Mouse (Mus musculus): Measurements from ENCODE around the gene Sptssb.

Sptssb gene

DNA sequence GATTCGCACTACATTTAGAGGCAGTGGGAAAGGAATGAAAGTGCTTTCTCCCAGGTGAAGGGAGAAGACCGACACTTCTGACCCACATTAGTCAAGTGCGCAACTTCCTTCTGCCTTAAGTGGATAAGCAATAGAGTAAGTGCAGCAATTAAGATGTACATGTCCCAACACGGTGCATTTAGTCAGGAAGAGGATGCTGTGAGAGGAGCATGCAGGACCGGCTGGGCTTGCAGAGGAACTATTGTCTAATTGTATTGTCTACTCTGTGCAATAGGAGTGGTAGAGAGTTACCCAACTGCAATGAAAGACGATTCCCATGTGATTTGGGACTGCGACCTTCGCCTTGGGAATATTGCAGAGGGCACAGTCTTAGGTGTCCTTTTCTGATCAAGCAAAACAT lies 30.2 kb downstream of the Sptssb start:
- DNase-seq (ENCODE audit: low read depth): no peak

DNA sequence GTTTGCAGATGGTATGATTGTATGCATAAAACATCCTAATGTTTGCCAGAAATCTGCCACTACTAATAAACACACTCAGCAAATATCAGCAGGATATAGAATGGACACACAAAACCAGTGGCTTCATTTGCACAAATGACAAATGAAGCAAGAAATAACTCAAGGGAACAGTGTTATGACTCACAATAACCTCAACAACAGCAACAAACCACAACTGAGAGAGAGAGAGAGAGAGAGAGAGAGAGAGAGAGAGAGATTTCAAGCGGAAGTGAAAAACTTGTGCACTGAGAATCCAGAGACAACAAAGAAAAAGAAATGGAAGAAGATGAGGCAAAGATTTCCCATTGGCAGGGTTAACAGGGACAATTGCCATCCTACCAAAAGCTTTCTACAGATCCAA lies 35.2 kb downstream of the Sptssb start:
- no peak for DNase-seq (ENCODE audit: low read depth)

DNA sequence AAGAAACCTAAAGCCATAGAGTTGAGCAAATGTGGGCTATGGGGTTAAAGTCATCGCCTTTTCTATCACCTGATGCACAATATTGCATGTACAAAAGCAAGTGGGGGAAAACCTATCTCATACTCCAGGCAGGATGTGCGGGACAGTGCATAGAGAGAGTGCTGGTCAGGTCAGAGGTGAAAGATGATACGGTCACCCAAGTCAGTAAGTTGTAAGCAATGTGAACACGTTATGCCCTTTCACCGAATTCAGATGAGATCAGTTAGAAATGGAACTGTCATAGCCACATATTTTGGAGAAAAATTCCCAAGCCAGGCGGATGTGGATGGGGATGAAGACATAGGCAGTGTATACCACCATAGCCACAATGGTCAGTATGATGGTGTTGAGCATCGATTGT lies 39.1 kb downstream of the Sptssb start:
- no peak for DNase-seq (ENCODE audit: low read depth)

DNA sequence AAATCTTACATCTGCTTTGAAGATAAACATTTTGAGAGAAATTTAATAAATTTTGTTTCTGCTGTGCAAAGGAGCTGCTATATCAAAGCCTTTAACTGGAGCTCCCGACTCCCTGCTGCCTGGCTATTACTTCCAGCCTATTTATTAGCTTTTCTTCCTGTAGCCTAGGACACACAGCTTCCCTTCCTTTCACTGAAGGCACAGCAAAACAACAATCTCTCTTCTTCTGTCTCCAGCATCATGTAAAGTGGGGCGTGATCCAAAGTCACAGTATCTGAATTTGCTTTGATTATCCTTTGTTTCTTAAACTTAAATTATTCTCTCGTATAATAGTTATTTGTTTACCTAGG lies 39.9 kb downstream of the Sptssb start:
- no peak for DNase-seq (ENCODE audit: low read depth)

DNA sequence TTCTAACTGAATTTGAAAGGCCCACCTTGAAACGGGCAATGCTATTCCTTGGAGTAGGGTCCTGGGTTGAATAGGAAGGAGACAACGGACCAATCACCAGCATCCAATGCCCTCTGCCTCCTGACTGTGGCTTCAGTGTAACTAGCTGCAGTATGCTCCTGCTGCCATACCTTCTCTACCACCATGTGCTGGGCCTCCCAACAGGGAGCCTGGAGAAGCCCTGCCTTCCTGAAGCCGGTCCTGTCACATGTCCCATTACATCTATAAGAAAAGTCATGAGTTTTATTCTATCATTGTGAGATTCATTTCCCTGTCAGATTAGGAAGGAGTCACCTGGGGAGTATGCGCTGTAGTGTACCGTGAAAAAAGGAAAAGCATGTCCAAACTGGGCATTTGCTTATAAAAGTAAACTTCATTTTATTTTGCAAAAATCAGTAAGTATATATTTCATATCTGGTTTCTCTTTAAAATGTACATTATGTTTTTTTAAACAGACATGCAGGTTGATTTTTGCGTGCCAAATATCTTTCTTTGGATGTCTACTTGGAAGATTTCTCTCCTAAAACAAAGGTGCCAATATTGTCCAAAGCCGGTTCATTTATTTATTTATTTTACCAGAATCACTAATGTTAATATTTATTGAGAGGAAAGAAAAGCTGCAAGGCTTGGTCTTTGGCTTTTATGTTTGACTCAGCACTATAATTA lies 40.4 kb downstream of the Sptssb start:
- DNase-seq (ENCODE audit: low read depth): no peak

DNA sequence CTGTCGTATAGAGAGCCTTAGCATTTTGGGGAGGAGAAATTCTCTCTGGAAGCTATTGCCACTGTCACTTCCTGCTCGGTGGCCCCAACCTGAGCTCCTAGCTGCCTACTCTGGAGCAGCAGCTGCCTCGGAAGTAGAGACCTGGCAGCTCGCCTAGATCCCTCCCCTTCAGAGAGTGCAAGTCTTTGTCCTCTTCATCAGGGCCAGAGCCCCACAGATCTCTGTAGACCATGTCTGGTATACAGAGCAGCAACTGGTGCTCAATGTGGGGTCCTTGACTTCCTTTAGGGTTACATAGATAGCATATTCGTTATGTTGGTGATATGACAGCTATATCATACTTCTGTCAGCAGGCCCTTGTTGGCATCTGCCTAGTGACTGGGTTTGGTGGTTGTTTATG lies 41.3 kb downstream of the Sptssb start:
- DNase-seq (ENCODE audit: low read depth): no peak

DNA sequence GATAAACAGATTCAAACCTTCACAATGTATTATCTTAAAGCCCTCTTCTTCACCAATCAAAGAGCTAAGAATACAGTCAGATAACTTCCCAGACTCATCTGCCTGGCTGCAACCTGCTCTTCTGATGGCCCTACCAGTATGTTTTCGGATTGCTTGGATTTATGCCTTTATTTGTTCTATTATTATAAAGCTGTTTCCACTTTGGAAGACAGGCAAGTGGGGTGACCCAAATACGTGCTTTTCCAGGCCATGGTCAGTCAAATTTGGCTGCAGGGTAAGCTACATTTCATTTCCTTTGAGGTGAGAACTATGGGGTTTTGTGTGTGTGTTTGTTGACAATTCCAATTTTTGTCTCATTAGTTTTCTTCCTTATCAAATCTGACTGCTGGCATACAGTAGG lies 43.2 kb downstream of the Sptssb start:
- DNase-seq (ENCODE audit: low read depth): no peak

DNA sequence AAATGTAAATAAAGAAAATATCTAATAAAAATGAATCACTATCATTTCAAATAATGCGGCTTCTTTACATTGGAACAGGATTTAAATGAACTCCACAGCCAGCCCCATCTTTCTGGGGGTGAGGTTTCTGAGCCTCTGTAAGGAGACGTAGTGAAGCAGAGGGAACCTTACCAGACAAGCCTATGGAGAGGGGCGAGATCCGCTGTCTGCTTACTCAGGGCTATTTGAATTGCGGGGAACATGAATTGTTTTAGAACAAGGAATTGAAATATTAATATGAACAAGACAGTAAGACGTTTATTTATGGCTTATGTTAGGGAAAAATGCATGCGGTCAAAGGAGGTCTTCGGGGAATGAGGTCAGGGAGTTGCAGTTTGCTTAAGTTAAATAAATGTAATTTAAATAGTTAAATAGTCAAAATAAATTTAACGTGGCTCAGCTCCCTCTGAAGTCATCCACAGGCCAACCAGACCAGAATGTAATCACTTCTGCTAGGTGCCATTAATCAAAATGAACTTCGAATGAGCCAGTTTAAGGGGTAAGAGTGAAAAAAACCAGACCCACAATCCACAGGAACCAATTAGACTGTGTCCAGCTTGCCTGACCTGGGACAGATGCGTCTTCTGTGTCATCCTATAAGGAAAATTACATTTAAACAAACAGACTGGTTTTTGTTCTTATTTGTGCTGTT lies 46.6 kb downstream of the Sptssb start:
- no peak for DNase-seq (ENCODE audit: low read depth)

DNA sequence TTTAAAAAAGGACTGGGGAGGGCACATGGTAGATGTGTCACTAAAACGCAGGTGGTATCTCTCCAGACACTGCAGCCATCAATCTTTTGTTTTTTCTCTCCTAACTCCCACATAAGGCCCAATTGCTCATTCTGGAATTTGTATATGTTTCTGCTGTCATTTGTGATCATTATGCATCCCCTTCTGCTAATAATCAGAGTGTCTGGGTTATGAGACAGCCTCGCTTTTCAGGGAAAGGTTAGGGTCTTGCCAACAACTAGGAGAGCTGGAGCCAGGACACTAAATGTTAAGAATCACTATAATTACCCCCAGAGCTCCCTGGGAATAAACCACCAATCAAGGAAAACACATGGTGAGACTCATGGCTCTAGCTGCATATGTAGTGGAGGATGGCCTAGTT lies 47.3 kb downstream of the Sptssb start:
- no peak for DNase-seq (ENCODE audit: low read depth)

DNA sequence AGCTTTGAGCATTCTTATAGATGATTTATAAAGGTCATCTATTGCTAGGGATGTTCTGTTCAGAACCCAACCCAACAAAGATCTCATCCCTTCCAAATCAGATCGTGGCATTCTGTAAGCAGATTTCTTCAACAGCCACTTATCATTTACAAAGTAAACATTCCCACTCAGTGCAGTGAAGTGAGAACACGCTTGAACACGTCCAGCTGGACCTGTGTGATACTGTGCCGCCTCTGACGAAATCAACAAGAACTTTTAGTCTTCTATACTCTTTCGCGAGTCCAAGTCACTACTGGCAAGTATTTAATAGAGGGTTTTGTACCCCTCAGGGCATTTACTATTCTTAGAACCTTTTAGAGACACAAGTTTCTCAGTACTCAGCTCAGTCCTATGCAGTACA lies 51.3 kb downstream of the Sptssb start:
- DNase-seq (ENCODE audit: low read depth): no peak

DNA sequence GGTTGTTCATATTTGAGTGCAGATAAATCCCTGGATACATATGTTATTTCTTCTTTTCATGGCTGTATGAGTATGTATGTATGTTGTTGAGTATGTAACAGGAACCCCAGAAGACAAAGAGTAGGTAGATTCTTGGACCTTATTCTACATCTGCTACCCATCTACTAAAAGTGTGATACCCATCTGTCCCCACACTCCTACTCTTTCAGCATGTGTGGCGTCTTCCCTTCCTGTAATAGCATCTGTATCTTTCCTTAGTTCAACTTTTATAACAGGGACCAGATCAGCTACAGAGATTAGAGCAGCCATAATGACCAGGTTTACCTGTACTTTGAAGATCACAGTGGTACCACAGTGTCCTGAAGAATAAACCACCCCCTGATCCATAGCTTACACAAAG lies 56.6 kb downstream of the Sptssb start:
- DNase-seq (ENCODE audit: low read depth): no peak

DNA sequence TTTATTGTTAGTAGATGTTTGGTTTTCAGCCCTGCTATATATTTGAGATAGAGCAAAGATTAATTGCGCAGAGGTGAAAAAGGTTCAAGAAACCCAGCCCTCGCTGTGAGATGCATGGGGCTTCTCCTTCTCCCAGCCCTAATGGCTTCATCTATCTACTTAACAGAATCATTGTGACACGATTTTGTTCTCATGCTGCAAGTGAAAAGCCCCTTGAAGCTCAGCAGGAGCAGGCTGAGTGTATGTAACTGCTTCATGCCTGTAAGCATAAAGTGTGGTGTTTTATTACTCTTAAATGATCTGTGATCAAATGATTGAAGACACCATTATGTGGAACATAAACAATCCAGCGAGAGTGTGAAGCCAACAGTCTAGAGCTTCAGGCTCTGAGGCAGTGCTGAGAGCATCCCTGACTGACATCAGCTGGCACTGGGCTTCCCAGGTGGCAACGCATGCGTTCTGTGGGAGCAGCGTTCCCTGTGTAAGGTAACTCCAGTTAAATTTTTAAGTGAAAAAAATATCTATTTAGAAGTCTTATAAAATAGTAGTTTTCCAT lies 58.8 kb downstream of the Sptssb start:
- no peak for DNase-seq (ENCODE audit: low read depth)

DNA sequence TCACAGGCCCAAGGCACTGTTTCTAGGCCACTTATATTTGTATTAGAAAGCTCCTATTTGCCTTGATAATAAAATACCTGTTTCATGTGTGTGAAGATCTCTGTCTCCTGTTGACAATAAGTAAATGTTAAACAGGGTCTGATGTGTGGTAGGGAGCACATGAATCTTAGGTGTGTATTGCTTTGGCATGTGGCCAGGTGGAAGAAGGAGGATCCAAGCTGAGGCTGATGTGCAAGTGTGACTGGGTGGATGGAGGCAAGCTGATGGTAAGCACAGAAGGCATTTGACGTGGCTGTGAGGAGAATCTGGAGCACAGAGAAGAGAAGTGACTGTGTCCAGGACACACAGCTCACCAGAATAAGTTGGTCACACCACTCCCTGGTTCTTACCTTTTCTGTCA lies 60.6 kb downstream of the Sptssb start:
- no peak for DNase-seq (ENCODE audit: low read depth)

DNA sequence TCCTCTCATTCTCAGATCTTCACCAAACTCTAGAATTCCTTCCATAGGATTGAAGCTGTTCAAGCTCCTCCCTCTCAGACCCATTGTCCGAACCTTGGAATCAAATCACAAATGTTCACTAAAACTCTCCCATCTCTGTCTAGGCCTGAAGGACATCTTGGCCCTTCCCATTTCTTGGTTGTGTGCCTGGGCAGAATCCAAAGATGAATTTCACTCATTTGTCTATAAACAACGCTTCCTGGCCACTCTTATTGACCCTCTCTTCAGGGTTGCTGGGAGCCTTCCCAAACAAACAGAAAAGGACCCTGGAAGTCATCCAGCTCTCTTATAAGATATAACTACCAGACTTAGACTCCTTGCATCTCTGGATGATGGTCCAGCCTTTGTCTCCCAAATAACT lies 61.8 kb downstream of the Sptssb start:
- DNase-seq (ENCODE audit: low read depth): no peak

DNA sequence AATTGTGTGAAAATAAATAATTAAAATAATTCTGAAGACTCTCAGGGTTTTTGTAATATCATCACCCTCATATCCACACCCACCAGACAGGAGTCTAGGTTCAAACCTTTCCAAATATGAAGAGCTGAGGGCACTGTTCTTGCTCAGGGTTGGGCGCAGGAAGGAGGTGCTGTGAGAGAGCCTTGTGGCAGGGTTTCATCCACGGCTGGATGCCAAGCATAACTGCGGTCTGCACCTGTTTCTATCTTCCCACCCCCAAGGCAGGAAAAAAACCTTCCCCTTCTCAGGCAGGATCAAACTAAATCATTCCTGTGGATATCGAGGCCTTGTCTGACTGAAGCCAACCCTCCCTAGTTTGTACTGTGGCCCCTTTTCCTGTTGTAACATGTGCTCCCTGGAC lies 62.2 kb downstream of the Sptssb start:
- no peak for DNase-seq (ENCODE audit: low read depth)

DNA sequence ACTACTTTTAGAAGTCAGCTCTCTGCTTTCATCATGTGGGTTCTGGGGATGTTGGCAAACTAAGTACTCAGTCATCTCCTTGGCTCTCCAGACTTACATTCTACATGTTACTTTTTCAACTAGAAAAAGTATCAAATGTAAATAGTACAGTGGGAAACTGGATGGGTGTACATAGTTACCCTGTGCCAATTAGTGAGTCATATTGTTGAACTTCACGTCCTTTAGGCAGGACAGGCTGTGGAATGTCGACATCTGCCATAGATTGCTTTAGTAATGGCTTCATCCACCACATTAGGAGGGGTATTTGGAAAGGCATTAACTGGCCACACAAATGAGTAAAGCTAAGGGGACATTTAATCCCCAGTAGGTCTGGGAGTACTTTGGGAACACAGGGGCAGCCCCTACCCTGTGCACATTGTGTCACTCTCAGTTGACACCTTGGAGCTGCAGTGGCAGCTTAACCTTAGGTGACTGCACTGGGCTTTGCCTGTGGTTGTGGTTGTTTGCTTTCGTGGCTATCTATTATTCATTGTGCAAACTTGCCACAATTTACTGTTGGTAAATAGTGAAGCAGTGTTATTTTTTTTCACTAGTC lies 66.8 kb downstream of the Sptssb start:
- DNase-seq (ENCODE audit: low read depth): no peak

DNA sequence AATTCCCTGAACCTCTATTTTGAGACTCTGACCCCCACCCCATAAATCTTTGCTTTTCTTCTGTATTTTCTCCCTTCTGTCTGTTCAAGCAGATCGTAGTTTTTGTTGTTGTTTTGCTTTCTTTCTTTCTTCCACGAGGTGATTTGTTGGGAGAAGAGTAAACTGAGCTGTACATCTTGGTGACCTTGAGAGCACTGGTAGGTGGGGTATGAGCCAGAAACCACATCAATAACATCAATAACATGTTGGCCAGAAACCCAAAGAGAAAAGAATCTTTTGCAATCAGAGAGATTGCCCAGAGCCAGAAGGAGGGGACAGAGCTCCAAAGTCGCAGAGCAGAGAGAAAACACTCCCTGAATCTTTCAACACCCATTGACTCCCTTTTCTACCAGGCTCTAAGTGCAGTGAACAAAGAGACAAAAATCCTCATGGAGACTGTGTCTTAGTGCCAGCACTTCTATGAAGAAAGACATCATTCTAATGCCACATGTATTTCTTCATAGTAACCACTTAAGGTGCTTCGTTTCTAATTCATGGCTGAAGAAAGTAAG lies 80.4 kb downstream of the Sptssb start:
- no peak for DNase-seq (ENCODE audit: low read depth)

DNA sequence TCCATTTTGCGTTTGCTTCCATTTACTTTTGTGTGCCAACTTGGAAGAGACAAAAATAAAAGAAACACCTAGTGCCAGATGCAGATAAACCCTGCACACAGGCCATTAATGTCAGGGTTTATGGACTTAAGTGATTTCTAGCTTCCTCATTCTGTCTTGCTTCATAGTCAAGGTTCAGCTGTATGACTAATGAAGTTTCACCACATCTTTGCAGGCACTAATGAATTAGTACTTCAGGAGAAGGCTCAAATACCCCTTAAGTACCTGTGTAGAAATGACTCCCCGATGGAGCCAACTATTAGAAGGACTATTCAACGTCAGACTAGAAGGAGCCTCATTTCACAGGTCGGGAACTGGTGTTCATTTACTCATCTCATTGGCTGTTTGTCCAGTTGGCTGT lies 86.4 kb downstream of the Sptssb start:
- no peak for DNase-seq (ENCODE audit: low read depth)
